Mouse (Mus musculus) neural tube, embryonic 10.5 days (tissue): ENCODE results near the gene Gm10715.
"Not testable (repeated sequence)": the region's sequence is repeated elsewhere in the genome, so short reads cannot be mapped to it uniquely, and the experiment has no call there.

ENCODE experiments used
- DNase-seq: peaks from one replicate; pipeline ENCODE4 v3.0.0-alpha.2; 2017; ENCODE audit warnings: low spot score; ENCODE audit errors: extremely low spot score

Gene Gm10715

DNA sequence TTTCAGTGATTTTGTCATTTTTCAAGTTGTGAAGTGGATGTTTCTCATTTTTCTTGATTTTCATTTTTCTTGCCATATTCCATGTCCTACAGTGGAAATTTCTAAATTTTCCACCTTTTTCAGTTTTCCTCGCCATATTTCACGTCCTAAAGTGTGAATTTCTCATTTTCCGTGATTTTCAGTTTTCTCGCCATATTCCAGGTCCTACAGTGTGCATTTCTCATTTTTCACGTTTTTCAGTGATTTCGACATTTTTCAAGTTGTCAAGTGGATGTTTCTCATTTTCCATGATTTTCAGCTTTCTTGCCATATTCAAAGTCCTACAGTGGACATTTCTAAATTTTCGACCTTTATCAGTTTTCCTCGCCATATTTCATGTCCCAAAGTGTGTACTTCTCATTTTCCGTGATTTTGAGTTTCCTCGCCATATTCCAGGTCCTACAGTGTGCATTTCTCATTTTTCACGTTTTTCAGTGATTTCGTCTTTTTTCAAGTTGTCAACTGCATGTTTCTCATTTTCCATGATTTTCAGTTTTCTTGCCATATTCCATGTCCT lies 11.7 kb upstream of the Gm10715 start, which contains the start of gene Gm10717:
Gene Gm10717 (plus strand): TSS at position 506 of the 556 bp plus-strand sequence.
- not testable (repeated sequence) for DNase-seq

DNA sequence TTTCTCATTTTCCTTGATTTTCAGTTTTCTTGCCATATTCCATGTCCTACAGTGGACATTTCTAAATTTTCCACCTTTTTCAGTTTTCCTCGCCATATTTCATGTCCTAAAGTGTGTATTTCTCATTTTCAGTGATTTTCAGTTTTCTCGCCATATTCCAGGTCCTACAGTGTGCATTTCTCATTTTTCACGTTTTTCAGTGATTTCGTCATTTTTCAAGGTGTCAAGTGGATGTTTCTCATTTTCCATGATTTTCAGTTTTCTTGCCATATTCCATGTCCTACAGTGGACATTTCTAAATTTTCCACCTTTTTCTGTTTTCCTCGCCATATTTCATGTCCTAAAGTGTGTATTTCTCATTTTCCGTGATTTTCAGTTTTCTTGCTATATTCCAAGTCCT lies 11.0 kb upstream of the Gm10715 start:
- DNase-seq = not testable (repeated sequence)

DNA sequence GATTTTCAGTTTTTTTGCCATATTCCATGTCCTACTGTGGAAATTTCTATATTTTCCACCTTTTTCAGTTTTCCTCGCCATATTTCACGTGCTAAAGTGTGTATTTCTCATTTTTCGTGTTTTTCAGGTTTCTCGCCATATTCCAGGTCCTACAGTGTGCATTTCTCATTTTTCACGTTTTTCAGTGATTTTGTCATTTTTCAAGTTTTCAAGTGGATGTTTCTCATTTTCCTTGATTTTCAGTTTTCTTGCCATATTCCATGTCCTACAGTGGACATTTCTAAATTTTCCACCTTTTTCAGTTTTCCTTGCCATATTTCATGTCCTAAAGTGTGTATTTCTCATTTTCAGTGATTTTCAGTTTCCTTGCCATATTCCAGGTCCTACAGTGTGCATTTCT lies 10.5 kb upstream of the Gm10715 start:
- DNase-seq = not testable (repeated sequence)

DNA sequence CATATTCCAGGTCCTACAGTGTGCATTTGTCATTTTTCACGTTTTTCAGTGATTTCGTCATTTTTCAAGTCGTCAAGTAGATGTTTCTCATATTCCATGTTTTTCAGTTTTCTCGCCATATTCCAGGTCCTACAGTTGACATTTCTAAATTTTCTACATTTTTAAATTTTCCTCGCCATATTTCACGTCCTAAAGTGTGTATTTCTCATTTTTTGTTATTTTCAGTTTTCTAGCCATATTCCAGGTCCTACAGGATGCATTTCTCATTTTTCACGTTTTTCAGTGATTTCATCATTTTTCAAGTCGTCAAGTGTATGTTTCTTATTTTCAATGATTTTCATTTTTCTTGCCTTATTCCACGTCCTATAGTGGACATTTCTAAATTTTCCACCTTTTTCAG lies 9.9 kb upstream of the Gm10715 start:
- DNase-seq = not testable (repeated sequence)

DNA sequence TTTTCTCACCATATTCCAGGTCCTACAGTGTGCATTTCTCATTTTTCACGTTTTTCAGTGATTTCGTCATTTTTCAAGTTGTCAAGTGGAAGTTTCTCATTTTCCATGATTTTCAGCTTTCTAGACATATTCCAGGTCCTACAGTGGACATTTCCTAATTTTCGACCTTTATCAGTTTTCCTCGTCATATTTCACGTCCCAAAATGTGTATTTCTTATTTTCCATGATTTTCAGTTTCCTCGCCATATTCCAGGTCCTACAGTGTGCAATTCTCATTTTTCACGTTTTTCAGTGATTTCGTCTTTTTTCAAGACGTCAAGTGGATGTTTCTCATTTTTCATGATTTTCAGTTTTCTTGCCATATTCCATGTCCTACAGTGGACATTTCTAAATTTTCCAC lies 9.5 kb upstream of the Gm10715 start:
- peak; percentile 75 for DNase-seq

DNA sequence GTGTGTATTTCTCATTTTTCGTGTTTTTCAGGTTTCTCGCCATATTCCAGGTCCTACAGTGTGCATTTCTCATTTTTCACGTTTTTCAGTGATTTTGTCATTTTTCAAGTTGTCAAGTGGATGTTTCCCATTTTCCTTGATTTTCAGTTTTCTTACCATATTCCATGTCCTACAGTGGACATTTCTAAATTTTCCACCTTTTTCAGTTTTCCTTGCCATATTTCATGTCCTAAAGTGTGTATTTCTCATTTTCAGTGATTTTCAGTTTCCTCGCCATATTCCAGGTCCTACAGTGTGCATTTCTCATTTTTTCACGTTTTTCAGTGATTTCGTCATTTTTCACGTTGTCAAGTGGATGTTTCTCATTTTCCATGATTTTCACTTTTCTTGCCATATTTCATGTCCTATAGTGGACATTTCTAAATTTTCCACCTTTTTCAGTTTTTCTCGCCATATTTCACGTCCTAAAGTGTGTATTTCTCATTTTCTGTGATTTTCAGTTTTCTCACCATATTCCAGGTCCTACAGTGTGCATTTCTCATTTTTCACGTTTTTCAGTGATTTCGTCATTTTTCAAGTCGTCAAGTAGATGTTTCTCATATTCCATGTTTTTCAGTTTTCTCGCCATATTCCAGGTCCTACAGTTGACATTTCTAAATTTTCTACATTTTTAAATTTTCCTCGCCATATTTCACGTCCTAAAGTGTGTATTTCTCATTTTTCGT lies 7.2 kb upstream of the Gm10715 start:
- not testable (repeated sequence) for DNase-seq

DNA sequence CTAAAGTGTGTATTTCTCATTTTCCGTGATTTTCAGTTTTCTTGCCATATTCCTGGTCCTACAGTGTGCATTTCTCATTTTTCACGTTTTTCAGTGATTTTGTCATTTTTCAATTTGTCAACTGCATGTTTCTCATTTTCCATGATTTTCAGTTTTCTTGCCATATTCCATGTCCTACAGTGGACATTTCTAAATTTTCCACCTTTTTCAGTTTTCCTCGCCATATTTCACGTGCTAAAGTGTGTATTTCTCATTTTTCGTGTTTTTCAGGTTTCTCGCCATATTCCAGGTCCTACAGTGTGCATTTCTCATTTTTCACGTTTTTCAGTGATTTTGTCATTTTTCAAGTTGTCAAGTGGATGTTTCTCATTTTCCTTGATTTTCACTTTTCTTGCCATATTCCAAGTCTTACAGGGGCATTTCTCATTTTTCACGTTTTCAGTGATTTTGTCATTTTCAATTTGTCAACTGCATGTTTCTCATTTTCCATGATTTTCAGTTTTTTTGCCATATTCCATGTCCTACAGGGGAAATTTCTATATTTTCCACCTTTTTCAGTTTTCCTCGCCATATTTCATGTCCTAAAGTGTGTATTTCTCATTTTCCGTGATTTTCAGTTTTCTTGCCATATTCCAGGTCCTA lies 5.9 kb upstream of the Gm10715 start:
- DNase-seq = peak; percentile 99

DNA sequence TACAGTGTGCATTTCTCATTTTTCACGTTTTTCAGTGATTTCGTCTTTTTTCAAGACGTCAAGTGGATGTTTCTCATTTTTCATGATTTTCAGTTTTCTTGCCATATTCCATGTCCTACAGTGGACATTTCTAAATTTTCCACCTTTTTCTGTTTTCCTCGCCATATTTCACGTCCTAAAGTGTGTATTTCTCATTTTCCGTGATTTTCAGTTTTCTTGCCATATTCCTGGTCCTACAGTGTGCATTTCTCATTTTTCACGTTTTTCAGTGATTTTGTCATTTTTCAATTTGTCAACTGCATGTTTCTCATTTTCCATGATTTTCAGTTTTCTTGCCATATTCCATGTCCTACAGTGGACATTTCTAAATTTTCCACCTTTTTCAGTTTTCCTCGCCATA lies 2.4 kb upstream of the Gm10715 start, which contains the start of gene Gm17535:
Gene Gm17535 (plus strand): TSS at position 301 of the 400 bp plus-strand sequence.
- not testable (repeated sequence) for DNase-seq

DNA sequence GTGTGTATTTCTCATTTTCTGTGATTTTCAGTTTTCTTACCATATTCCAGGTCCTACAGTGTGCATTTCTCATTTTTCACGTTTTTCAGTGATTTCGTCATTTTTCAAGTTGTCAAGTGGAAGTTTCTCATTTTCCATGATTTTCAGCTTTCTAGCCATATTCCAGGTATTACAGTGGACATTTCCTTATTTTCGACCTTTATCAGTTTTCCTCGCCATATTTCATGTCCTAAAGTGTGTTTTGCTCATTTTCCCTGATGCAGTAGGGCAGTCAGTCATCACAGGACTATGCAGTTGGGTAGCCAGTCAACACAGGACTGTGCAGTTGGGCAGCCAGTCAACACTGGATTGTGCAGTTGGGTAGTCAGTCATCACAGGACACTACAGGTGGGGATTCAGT lies 1.5 kb downstream of the Gm10715 start:
- peak; percentile 13 for DNase-seq
